Comparison of ENCODE assay signal across 13 mouse cellular contexts in the genomic region with DNA sequence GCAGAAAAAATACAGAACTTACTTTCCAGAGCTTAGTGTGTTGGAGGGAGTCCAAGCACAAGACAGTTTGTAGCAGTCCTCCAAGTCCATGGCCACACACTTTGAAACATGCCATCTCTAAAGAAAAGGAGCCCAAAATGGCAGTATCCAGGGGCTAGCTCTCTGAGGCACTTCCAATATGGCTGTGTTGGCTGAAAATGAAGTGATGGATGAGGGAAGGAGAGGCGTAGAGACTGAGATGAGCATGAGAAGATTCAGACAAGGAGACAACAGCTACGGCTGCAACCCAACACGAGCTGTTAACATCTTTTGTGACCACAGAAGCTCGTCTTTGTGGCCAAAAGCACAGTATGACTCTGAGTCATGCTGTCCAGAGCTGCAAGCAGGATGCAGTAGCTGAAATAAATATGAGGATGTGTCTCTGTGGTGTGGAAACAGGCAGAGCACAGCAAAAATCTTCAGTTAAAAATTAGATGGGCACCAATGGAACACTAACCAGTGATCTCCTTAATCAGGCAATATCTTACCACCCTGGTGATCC. TPM values are rescaled to one million over a fixed set of nuclear protein-coding genes. Genes with fewer than 3 reads are reported as not detected.
"Had no signal": no experiment of that assay in that cellular context is flagged by ENCODE, and none has a peak within 500 bp of the region (broad histone marks: within the 10 kb centered on the region; RNA-seq: fewer than 3 reads in every experiment).

No protein-coding gene starts in this region.

- DNase-seq: kidney, postnatal 14 days; liver; liver, embryonic 13.5 days; liver, postnatal 0 days; midbrain, embryonic 14.5 days; retina, postnatal 1 day; right cerebral cortex, postnatal 4 days; spleen, adult 18-20 months; thymus, adult 18-20 months; thymus, postnatal 14 days had no signal

- H3K4me3 ChIP-seq: kidney, embryonic 15.5 days; liver, embryonic 13.5 days; neural tube, embryonic 13.5 days had no signal

- H3K27ac ChIP-seq: kidney, embryonic 15.5 days; liver, embryonic 13.5 days; neural tube, embryonic 13.5 days had no signal

RNA-seq across cellular contexts. Expression of a gene that starts 27.0 kb away (rescaled TPM):
- total RNA-seq: megakaryocyte progenitor cell, adult 5-6 weeks had no signal
